Comparison of ENCODE assay signal across 17 mouse cellular contexts in the genomic region with DNA sequence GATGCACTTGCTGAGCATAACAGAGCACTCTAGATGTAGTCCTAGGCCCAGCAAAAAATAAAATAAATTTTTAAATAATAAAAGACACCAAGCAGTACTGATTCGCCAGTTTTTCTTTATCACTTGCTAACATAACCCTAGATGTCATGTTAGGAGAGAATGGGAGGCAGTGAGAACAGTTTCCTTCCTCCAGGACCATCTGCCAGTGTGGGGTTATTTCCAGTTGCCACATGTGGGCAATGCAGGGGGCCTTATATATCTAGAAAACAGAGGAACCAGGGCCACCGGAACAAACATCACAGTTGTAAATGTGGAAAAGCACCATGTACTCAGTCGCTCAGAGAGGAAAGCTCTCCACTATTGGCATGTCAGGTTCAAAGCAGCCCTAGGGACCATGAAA. TPM values are rescaled to one million over a fixed set of nuclear protein-coding genes. Genes with fewer than 3 reads are reported as not detected.
A peak's percentile ranks its signal among the peaks of the same experiment; 100 is the strongest.
DNase-seq lines count a peak whose midpoint lies in the region; ATAC-seq lines count a peak whose summit lies in the region.
"Had no signal": no experiment of that assay in that cellular context is flagged by ENCODE, and none has a peak within 500 bp of the region (broad histone marks: within the 10 kb centered on the region; RNA-seq: fewer than 3 reads in every experiment).

No protein-coding gene starts in this region.

- no peak for ATAC-seq in heart, embryonic 15.5 days (replicated peaks; ENCODE audit: insufficient number of reproducible peaks, insufficient read depth, low FRiP score, low read depth)
- ATAC-seq in liver, embryonic 12.5 days, result peak; percentile 40; the same call in 1 of the 2 replicates
- ATAC-seq in kidney, embryonic 14.5 days (ENCODE audit: low FRiP score, low TSS enrichment), result no peak
- ATAC-seq: CD4-positive, CD25-positive, alpha-beta regulatory T cell, adult 4 months had no signal

- 59% methylated on average over 3 of the region's 3 CpGs for WGBS in heart, embryonic 15.5 days
- 25% methylated on average over 3 of the region's 3 CpGs for WGBS in liver, embryonic 12.5 days (ENCODE audit: insufficient replicate concordance)
- WGBS in kidney, embryonic 14.5 days, result 78% methylated on average over 3 of the region's 3 CpGs

- H3K4me3 ChIP-seq in heart, embryonic 15.5 days, result no peak overlapping the region
- H3K4me3 ChIP-seq in liver, embryonic 12.5 days, result no peak overlapping the region
- no peak overlapping the region for H3K4me3 ChIP-seq in kidney, embryonic 14.5 days (ENCODE audit: low read length)
- H3K4me3 ChIP-seq: hindbrain, embryonic 15.5 days; left cerebral cortex, adult 2 months; lung, embryonic 15.5 days; myocyte had no signal

- H3K27ac ChIP-seq in heart, embryonic 15.5 days, result peak overlapping the region; percentile 22; the same call in 1 of the 2 replicates
- H3K27ac ChIP-seq in liver, embryonic 12.5 days, result peak overlapping the region; percentile 66
- no peak overlapping the region for H3K27ac ChIP-seq in kidney, embryonic 14.5 days (ENCODE audit: low read depth, low read length)
- H3K27ac ChIP-seq: hindbrain, embryonic 15.5 days; lung, embryonic 15.5 days had no signal

- no peak overlapping the region for H3K9ac ChIP-seq in heart, embryonic 15.5 days
- H3K9ac ChIP-seq in liver, embryonic 12.5 days, result no peak overlapping the region
- no peak overlapping the region for H3K9ac ChIP-seq in kidney, embryonic 14.5 days (ENCODE audit: low read depth, low read length)
- H3K9ac ChIP-seq: hindbrain, embryonic 15.5 days; lung, embryonic 15.5 days had no signal

- intact Hi-C loops in heart, postnatal 14 days (cut with DNase I), result loop anchor here (2.0 kb wide), 1 partner anchor 17 kb away; no protein-coding TSS in a partner anchor

- no peaks in the 10 kb centered on the region for H3K9me3 ChIP-seq in heart, embryonic 15.5 days (replicated peaks)
- no peaks in the 10 kb centered on the region for H3K9me3 ChIP-seq in liver, embryonic 12.5 days (replicated peaks)
- H3K9me3 ChIP-seq in kidney, embryonic 14.5 days (ENCODE audit: control insufficient read depth, low read length), result no peaks in the 10 kb centered on the region
- H3K9me3 ChIP-seq: hindbrain, embryonic 15.5 days; lung, embryonic 15.5 days had no signal

- H3K4me1 ChIP-seq in heart, embryonic 15.5 days (replicated peaks), result peaks cover 30% of the 10 kb centered on the region
- peaks cover 58% of the 10 kb centered on the region for H3K4me1 ChIP-seq in liver, embryonic 12.5 days
- no peaks in the 10 kb centered on the region for H3K4me1 ChIP-seq in kidney, embryonic 14.5 days (ENCODE audit: control insufficient read depth, insufficient read depth, low read length)
- H3K4me1 ChIP-seq: lung, embryonic 15.5 days had no signal

- no peaks in the 10 kb centered on the region for H3K27me3 ChIP-seq in heart, embryonic 15.5 days
- H3K27me3 ChIP-seq in liver, embryonic 12.5 days (replicated peaks), result no peaks in the 10 kb centered on the region
- H3K27me3 ChIP-seq in kidney, embryonic 14.5 days (ENCODE audit: control insufficient read depth, insufficient read depth, low read length), result no peaks in the 10 kb centered on the region
- H3K27me3 ChIP-seq: hindbrain, embryonic 15.5 days; lung, embryonic 15.5 days had no signal

- no peaks in the 10 kb centered on the region for H3K36me3 ChIP-seq in heart, embryonic 15.5 days
- no peaks in the 10 kb centered on the region for H3K36me3 ChIP-seq in liver, embryonic 12.5 days
- no peaks in the 10 kb centered on the region for H3K36me3 ChIP-seq in kidney, embryonic 14.5 days (ENCODE audit: control insufficient read depth, insufficient read depth, low read length)
- H3K36me3 ChIP-seq: hindbrain, embryonic 15.5 days; lung, embryonic 15.5 days had no signal

- H3K4me2 ChIP-seq in heart, embryonic 15.5 days, result no peak overlapping the region
- no peak overlapping the region for H3K4me2 ChIP-seq in liver, embryonic 12.5 days
- no peak overlapping the region for H3K4me2 ChIP-seq in kidney, embryonic 14.5 days (replicated peaks; ENCODE audit: low read depth, low read length)
- H3K4me2 ChIP-seq: hindbrain, embryonic 15.5 days; lung, embryonic 15.5 days; midbrain, embryonic 11.5 days had no signal

- DNase-seq in heart, postnatal 14 days, result no peak
- DNase-seq in 416B (ENCODE audit: low read depth), result peak; percentile 77
- peak; percentile 39 for DNase-seq in brain, adult 2 months (ENCODE audit: low read depth, low spot score)
- no peak for DNase-seq in cerebellum, adult 9-10 months
- DNase-seq in right cerebral cortex, adult 18-20 months, result no peak
- DNase-seq: adrenal gland, postnatal 14 days; kidney, adult 2 months; kidney, postnatal 4 days had no signal

RNA-seq across cellular contexts. Expression of gene Stau1, which starts 18.6 kb away (rescaled TPM):
- polyA plus RNA-seq in heart, embryonic 15.5 days (2015; fragmentation: Nextera tagmentation; extraction: Ambion mirVana), result 50.9 and 57.6 TPM in 2 replicates
- 10 to 100 TPM; 42.1 to 47.2 TPM for total RNA-seq in heart, postnatal 14 days (2021)
- 36.1 and 37.7 TPM in 2 replicates for polyA plus RNA-seq in liver, embryonic 12.5 days (2016; fragmentation: Nextera tagmentation; extraction: Ambion mirVana)
- 43.2 and 81.7 TPM in 2 replicates for polyA plus RNA-seq in kidney, embryonic 14.5 days (2014; fragmentation: Nextera tagmentation; extraction: Ambion mirVana)

RNA-seq across cellular contexts. Expression of gene Ddx27, which starts 37.5 kb away (rescaled TPM):
- 24.2 and 31.0 TPM in 2 replicates for polyA plus RNA-seq in heart, embryonic 15.5 days (2015; fragmentation: Nextera tagmentation; extraction: Ambion mirVana)
- total RNA-seq in heart, postnatal 14 days (2021), result 10 to 100 TPM; 12.3 to 13.7 TPM
- polyA plus RNA-seq in liver, embryonic 12.5 days (2016; fragmentation: Nextera tagmentation; extraction: Ambion mirVana), result 78.8 and 79.3 TPM in 2 replicates
- 43.5 and 55.8 TPM in 2 replicates for polyA plus RNA-seq in kidney, embryonic 14.5 days (2014; fragmentation: Nextera tagmentation; extraction: Ambion mirVana)

Comparison
In these comparisons a context has a peak if more than half of its experiments do, and no peak if none do; other contexts are left out.
1. DNase-seq: peak in 416B (single experiment) and brain, adult 2 months (single experiment); none in heart, postnatal 14 days (0 of 2), cerebellum, adult 9-10 months (single experiment) and right cerebral cortex, adult 18-20 months (single experiment).